Mouse (Mus musculus): ENCODE measurements around the gene Fat3.

- no peak for TF ChIP-seq CTCF (IDR thresholded peaks at IDR 0.05; ENCODE audit: control insufficient read depth, insufficient read depth, low read length)
- no peak for TF ChIP-seq POLR2A (IDR thresholded peaks at IDR 0.05; ENCODE audit: borderline replicate concordance, control insufficient read depth, low read depth, low read length)
These were observed 408.8 kb downstream of the Fat3 start for GRCm38 (mm10) chr9:16092051-16092967.

All from bone marrow, adult 2 months (tissue).